Mouse (Mus musculus): ENCODE measurements at regions not wholly inside any gene's neighbourhood (a gene's known extent, or its start where the extent isn't known, plus 50 kb on each side); places are given as distances from the start of the nearest gene placed in this dataset.

DNA sequence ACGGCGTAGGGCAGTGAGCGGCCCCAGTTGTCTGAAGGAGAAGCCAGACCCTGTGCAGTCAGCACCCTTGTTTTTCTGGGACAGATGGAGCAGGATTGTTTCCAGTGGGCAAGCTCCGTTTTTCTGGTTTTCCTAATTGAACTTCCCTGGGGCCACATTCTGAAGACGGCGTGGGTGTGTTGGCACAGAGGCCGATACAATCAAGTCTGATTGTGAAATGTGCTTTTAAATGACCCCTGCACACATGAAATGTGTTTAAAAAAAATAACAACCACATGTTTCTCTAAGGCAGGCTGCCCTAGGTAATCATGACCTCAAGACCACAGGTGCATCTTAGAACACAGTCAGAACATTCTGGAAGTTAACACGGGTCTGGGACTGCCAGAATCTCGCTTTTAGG is 81.2 kb upstream of the Lnx1 start:
- WGBS: 78% methylated on average over 9 of the region's 9 CpGs
- ATAC-seq (ENCODE audit: low read depth): no peak
- H3K36me3 ChIP-seq: no peaks in the 10 kb centered on the region

DNA sequence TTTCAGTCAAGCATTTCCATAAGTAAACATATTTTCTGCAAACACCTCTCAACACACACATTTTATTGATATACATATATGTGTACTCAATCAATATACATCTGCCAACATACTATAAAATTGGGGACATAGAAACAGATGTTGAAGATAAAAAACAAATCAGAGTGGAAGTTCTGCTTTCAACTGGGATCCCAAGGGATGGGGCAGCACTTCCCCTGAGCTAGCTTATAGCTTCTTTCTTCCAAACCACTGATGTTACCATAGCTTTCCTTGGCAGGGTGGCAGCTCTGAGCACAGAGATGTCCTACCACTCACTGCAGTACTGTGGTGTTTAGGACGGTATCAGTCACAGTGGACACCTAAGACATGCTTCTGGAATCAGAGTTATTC is 75.4 kb upstream of the Lnx1 start:
- H3K4me2 ChIP-seq: no peak overlapping the region
- H3K4me3 ChIP-seq: no peak overlapping the region
- peaks cover 6% of the 10 kb centered on the region; the same call in 1 of the 2 replicates for H3K4me1 ChIP-seq (replicated peaks)
- H3K27me3 ChIP-seq: no peaks in the 10 kb centered on the region
- ATAC-seq (ENCODE audit: low read depth): no peak
- 82% methylated on average over 1 of the region's 1 CpGs for whole genome bisulfite sequencing
- no peaks in the 10 kb centered on the region for H3K9me3 ChIP-seq
- no peaks in the 10 kb centered on the region for H3K36me3 ChIP-seq
- H3K27ac ChIP-seq (replicated peaks): no peak overlapping the region
- H3K9ac ChIP-seq: no peak overlapping the region

More for the DNA sequence above, 81.2 kb upstream of the Lnx1 start:
- H3K27ac ChIP-seq (replicated peaks): no peak overlapping the region
- no peaks in the 10 kb centered on the region for H3K27me3 ChIP-seq
- peaks cover 6% of the 10 kb centered on the region; the same call in 1 of the 2 replicates for H3K4me1 ChIP-seq (replicated peaks)
- no peak overlapping the region for H3K9ac ChIP-seq
- no peaks in the 10 kb centered on the region for H3K9me3 ChIP-seq
- H3K4me3 ChIP-seq: no peak overlapping the region
- no peak overlapping the region for H3K4me2 ChIP-seq

DNA sequence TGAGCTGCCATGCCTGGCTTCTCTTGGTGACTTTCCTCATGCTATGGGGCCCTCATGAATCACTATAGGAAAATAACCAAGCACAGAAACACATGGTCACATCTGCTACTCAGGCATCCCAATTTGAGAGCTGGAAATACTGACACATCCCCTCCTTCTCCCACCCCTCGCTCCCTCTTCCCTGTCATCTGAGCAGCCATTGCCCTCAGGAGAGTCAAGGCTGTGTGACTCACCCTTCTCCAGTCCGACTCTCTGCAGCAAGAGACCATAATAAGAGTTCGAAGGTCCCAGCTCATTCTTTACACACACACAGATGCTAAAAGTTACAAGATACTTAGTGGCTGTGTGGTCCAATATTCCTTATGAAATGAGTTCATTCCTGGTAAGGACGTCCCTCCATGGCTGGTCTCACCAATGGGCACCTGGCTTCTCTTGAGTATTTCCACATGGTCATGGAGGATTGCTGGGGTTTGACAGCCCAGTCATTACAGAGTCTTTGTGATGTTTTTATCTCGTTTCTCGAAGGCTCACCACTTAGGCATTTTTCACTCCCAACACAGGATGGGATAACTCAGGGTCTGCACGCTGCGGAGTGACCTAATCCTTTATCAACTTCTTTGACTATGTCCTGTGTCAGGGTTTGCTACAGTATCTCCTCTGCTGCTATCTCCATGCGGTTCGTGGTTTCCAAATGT is 74.8 kb upstream of the Lnx1 start:
- 84% methylated on average over 10 of the region's 10 CpGs for WGBS

DNA sequence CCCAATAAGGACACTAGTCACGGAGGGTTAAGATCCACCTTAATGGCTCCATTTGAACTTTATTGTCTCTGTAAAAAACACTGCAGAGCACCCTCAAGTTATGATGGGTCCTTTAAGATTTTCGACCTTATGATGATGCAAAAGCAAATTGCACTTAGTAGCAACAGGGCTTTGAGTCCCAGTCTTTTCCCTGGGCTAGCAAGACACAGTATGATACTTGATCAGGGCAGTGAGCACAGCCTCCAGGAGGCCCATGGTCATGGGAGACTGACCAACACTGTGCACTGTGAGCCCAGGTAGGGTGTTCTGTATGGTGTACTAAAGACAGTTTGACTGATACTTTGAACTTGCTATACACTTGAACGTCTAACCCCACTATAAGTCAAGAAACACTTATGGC is 73.4 kb upstream of the Lnx1 start:
- Histone ChIP-seq H3K9ac (no peak overlapping the region), H3K4me2 (no peak overlapping the region), H3K27ac (replicated peaks) (no peak overlapping the region), H3K4me3 (no peak overlapping the region), H3K27me3 (no peaks in the 10 kb centered on the region), H3K4me1 (replicated peaks) (no peaks in the 10 kb centered on the region), H3K9me3 (no peaks in the 10 kb centered on the region), H3K36me3 (no peaks in the 10 kb centered on the region)
- WGBS: 83% methylated on average over 3 of the region's 3 CpGs
- ATAC-seq (ENCODE audit: low read depth): no peak

More for the DNA sequence above, 74.8 kb upstream of the Lnx1 start:
- H3K9me3 ChIP-seq: no peaks in the 10 kb centered on the region
- peaks cover 4% of the 10 kb centered on the region; the same call in 1 of the 2 replicates for H3K4me1 ChIP-seq (replicated peaks)
- no peak overlapping the region for H3K4me2 ChIP-seq
- H3K9ac ChIP-seq: no peak overlapping the region
- no peak overlapping the region for H3K27ac ChIP-seq (replicated peaks)
- no peak overlapping the region for H3K4me3 ChIP-seq
- H3K36me3 ChIP-seq: no peaks in the 10 kb centered on the region
- ATAC-seq (ENCODE audit: low read depth): no peak
- no peaks in the 10 kb centered on the region for H3K27me3 ChIP-seq

DNA sequence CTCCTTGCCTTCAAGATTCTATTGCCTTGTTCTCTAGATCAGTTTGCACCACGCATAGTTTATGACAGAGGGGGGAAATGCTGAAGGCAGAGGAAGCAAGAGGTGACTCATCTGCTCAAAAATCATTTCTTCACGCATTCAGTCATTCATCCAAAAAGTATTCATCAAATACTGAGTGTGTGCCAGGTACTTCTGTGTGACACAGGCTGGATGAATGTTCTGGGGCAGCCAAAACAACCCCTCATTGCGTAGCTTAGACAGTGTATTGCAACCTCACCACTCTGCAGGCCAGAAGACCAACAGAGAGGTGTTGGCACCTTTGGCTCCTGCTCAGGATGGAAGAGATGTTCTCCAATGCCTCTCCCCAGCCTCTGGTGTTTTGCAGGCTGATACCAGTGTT is 72.9 kb upstream of the Lnx1 start:
- H3K27ac ChIP-seq (replicated peaks): no peak overlapping the region

DNA sequence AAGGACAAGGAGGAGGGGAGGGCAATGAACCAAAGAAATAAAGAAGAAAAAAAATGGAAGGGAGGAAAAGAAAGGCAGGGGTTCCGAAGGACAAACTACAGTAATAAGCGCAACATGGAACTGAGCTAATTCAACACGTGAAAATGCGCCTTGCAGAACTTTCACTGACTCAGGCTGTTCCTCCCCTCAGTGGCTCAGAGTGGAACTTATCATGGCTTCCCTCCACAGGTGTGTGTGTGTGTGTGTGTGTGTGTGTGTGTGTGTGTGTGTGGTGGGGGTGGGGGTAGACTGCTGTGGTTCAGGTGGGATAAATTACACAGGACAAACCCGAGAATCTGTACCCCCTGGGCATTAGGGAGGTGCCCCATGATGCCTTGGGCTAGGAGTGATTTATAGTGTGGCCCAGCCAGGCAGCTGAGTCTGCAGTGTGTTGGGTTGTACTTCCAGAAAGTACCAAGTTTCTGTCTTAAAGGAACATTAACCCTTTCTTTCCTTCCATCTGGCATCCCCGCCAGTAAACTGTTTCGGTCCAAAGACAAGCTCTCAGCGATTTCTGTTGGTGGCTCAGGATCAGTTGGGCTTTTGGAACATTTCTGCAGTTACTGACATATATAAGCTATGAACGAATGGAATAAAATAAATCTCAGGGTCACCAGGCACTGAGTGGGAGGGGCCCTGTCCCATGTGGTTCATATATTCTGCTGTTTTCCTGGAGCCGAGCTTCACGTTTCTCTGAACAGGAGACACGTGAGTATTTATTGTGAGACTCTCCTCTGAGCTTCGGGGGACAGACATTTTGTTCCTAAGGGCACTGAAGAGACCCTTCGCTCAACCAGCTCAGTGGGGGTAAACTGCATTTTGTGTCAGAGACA is 71.1 kb upstream of the Lnx1 start:
- Histone ChIP-seq H3K27ac (replicated peaks) (no peak overlapping the region), H3K4me3 (no peak overlapping the region), H3K36me3 (no peaks in the 10 kb centered on the region), H3K9ac (no peak overlapping the region), H3K4me2 (no peak overlapping the region), H3K27me3 (no peaks in the 10 kb centered on the region), H3K4me1 (replicated peaks) (no peaks in the 10 kb centered on the region), H3K9me3 (no peaks in the 10 kb centered on the region)
- ATAC-seq (ENCODE audit: low read depth): no peak
- 72% methylated on average over 14 of the region's 14 CpGs for whole genome bisulfite sequencing

More for the DNA sequence above, 72.9 kb upstream of the Lnx1 start:
- Histone ChIP-seq H3K9ac (no peak overlapping the region), H3K36me3 (no peaks in the 10 kb centered on the region), H3K4me1 (replicated peaks) (no peaks in the 10 kb centered on the region), H3K4me2 (no peak overlapping the region), H3K27me3 (no peaks in the 10 kb centered on the region), H3K4me3 (no peak overlapping the region), H3K9me3 (no peaks in the 10 kb centered on the region)
- no peak for ATAC-seq (ENCODE audit: low read depth)
- WGBS: 78% methylated on average over 3 of the region's 3 CpGs

DNA sequence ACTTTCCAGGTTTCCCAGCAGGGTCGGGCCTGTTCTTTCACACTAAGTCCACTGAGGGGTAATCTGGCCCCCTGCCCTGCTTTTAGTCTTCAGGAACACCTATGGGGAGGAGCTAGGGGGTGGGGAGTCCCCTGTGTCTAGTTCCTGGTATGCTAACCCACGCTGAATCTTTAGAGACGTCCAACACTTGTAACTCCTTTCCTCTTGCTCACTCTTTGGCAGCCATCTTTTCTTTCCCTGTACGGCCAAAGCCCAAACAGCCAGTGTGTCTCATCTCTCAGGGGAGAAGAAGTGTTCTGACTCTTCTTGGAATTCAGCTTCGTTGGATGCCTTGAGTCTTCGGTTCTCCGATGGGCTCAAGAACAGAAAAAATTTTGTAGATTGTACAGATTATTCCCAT is 68.4 kb upstream of the Lnx1 start:
- no peak for ATAC-seq (ENCODE audit: low read depth)
- Histone ChIP-seq H3K27me3 (no peaks in the 10 kb centered on the region), H3K27ac (replicated peaks) (no peak overlapping the region), H3K4me3 (no peak overlapping the region), H3K4me1 (replicated peaks) (no peaks in the 10 kb centered on the region), H3K4me2 (no peak overlapping the region), H3K36me3 (no peaks in the 10 kb centered on the region), H3K9ac (no peak overlapping the region), H3K9me3 (no peaks in the 10 kb centered on the region)
- 88% methylated on average over 7 of the region's 7 CpGs for WGBS

DNA sequence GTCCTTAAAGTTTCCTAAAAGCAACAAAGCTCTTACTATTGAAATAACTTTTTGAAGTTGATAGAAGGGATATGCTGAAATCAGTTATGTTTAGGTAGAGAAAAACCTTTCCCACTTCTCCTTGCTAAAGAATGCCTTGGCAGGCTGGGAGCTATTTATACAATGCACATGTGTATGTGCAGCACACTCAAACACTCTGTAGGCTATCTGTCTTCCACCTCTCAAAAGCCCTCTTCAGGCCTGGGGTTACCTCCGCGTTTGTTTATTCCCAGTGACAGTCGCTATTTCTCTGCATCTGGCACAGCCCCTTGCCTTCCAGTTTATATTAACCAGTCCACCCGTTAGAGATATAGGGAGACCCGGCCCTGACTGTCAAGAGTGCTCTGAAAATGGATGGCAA is 66.3 kb upstream of the Lnx1 start:
- H3K36me3 ChIP-seq: no peaks in the 10 kb centered on the region
- H3K27ac ChIP-seq (replicated peaks): no peak overlapping the region
- H3K4me2 ChIP-seq: no peak overlapping the region
- no peak overlapping the region for H3K9ac ChIP-seq
- no peak overlapping the region for H3K4me3 ChIP-seq
- WGBS: 67% methylated on average over 5 of the region's 5 CpGs
- H3K4me1 ChIP-seq (replicated peaks): peaks cover 15% of the 10 kb centered on the region
- ATAC-seq (ENCODE audit: low read depth): no peak
- no peaks in the 10 kb centered on the region for H3K9me3 ChIP-seq
- no peaks in the 10 kb centered on the region for H3K27me3 ChIP-seq

DNA sequence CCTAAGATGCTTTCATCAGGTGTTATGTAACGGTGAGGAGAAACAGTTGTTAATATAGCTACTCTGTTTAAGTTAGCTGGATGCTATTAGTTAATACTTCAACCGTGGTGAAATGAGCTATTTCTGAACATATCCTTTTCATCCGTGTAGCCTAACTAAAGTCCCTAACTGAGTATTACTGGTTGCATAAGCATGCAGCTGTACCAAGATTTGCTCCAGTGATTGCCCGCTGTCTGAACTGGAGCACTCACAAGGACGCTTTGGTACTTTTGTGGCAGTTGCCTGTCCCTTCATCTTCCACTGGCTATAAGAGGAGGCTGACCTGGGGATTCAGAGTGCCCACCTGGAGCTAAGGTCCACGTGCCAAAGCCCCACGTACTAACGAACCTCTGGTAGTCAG is 65.3 kb upstream of the Lnx1 start:
- Histone ChIP-seq H3K4me2 (no peak overlapping the region), H3K4me3 (no peak overlapping the region), H3K9ac (no peak overlapping the region), H3K9me3 (no peaks in the 10 kb centered on the region), H3K4me1 (replicated peaks) (peaks cover 15% of the 10 kb centered on the region), H3K36me3 (no peaks in the 10 kb centered on the region), H3K27me3 (no peaks in the 10 kb centered on the region), H3K27ac (replicated peaks) (no peak overlapping the region)
- whole genome bisulfite sequencing: 86% methylated on average over 8 of the region's 8 CpGs
- ATAC-seq (ENCODE audit: low read depth): no peak

DNA sequence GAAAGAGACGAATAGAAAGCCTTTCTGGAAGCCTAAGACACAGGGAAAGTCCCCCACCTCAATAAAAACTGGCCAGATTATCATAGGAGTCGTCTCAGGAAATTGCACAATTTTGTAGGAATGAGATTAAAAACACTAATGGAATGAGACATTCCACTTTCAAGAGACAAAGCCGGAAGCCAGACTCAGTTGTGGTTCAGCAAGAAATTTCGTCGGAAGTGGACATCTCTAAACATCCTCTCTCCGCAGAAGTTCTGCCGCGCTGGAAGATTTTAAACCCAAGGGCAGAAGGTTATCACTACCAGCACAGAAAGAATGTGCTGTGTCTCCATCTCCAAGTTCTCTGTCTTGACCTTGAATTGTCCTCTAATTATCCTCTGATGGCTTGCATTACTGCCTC is 63.5 kb upstream of the Lnx1 start:
- Histone ChIP-seq H3K4me1 (replicated peaks) (peaks cover 15% of the 10 kb centered on the region), H3K9ac (no peak overlapping the region), H3K9me3 (no peaks in the 10 kb centered on the region), H3K36me3 (no peaks in the 10 kb centered on the region), H3K4me2 (no peak overlapping the region), H3K27ac (replicated peaks) (peak overlapping the region; percentile 46; the same call in 1 of the 2 replicates), H3K27me3 (no peaks in the 10 kb centered on the region), H3K4me3 (no peak overlapping the region)
- 88% methylated on average over 8 of the region's 8 CpGs for WGBS
- no peak for ATAC-seq (ENCODE audit: low read depth)

DNA sequence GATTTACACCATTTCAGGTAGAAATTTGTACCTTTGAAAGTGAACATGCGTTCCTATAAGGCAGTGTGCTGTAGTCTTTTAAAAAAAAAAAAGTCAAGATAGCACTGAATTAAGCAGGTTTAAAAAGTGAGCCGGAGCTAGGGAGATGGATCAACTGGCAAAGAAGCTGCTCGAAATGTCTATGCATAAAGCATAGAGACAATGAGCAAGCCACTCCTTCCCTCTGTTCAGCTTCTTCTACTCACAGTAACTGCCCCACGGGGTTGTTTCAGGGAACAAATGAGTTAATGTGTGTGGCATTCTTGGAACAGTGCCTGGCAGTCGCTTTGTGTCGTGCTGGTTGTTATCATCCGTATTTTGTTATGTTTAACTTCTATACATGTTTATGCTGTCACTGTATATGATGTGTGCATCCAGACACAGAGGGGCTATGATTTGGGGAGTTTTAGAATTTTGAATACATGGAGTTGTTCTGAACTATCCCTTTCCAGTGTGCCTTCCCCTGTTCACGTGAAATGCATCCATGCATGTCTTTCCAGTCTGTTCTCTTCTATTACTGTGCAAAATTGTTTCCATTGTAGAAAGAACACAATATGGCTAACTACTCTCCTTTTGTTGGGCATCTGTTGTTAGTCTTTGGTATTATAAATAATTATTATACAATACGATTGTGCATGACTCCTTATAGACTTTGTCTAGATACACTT is 62.5 kb upstream of the Lnx1 start:
- 22% methylated on average over 9 of the region's 9 CpGs for whole genome bisulfite sequencing
- H3K4me2 ChIP-seq: no peak overlapping the region
- peaks cover 15% of the 10 kb centered on the region for H3K4me1 ChIP-seq (replicated peaks)
- H3K9me3 ChIP-seq: no peaks in the 10 kb centered on the region
- H3K27ac ChIP-seq (replicated peaks): 0 out of 2 replicates have a peak overlapping the region, but pooled peaks have one; percentile 46
- no peak overlapping the region for H3K9ac ChIP-seq
- H3K36me3 ChIP-seq: no peaks in the 10 kb centered on the region
- no peak overlapping the region for H3K4me3 ChIP-seq
- peak; percentile 56 for ATAC-seq (ENCODE audit: low read depth)
- no peaks in the 10 kb centered on the region for H3K27me3 ChIP-seq

DNA sequence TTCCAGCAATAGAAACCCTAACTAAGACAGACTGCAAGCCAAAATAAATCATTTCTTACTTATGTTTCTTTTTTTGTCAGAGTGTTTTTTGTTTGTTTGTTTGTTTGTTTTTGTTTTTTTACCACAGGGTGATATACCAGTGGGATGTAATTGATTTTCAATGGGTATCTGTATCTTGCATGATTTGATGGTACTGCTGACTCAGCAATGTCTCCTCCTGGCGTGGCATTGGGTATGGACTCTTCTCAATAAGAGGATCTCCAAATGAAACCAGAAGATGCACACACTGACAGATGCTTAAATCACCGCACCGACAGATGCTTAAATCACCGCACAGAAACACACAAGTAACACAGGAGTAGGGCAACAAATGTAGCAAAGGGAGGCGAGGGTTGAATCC is 54.8 kb upstream of the Lnx1 start:
- Histone ChIP-seq H3K27ac (replicated peaks) (no peak overlapping the region), H3K27me3 (no peaks in the 10 kb centered on the region), H3K4me3 (no peak overlapping the region), H3K9ac (no peak overlapping the region), H3K36me3 (no peaks in the 10 kb centered on the region), H3K4me2 (no peak overlapping the region), H3K4me1 (replicated peaks) (no peaks in the 10 kb centered on the region), H3K9me3 (no peaks in the 10 kb centered on the region)
- 84% methylated on average over 5 of the region's 5 CpGs for WGBS
- no peak for ATAC-seq (ENCODE audit: low read depth)
